Mouse (Mus musculus): ENCODE results near the gene Cpm. TPM values are rescaled to one million over a fixed set of nuclear protein-coding genes. Genes with fewer than 3 reads are reported as not detected.

Gene Cpm
- total and polyA plus RNA-seq, 2 experiments from 2014 or later = 2.3 to 2.4 TPM

DNA sequence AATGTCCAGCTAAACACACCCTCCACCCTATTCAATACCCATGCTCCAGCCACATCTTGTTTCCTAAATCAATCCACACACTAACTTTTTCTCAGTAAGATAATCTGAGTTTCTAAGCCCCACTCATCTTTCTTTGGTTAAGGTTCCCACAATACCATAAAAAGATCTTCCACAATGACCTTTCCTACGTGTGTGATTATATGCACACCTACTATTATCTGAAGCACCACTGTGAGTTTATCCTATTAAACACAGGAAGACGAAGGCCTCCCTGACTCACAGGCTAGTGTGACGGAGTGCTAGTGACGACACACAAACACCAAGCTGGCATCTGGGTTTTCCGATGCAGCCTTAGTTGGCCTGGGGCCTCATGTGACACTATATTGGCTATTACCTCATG, 63.7 kb downstream of the Cpm start:
- H3K27ac ChIP-seq = no peak overlapping the region
- no peaks in the 10 kb centered on the region for H3K27me3 ChIP-seq (ENCODE audit: insufficient read depth, low read length)
- no peak overlapping the region for H3K4me3 ChIP-seq (ENCODE audit: low read length)
- ATAC-seq (no peak), DNase-seq (ENCODE audit: low spot score) (no peak)
- H3K4me2 ChIP-seq (ENCODE audit: low read depth, low read length) = no peak overlapping the region
- peaks cover 72% of the 10 kb centered on the region for H3K36me3 ChIP-seq (ENCODE audit: insufficient read depth, low read length)
- H3K9ac ChIP-seq (replicated peaks; ENCODE audit: low read length) = no peak overlapping the region
- H3K9me3 ChIP-seq (ENCODE audit: low read length) = no peaks in the 10 kb centered on the region
- no peak for TF ChIP-seq CTCF (IDR thresholded peaks at IDR 0.05; ENCODE audit: low read depth)
- WGBS = 96% methylated on average over 5 of the region's 5 CpGs
- no peaks in the 10 kb centered on the region for H3K4me1 ChIP-seq (ENCODE audit: insufficient read depth, low read length)

DNA sequence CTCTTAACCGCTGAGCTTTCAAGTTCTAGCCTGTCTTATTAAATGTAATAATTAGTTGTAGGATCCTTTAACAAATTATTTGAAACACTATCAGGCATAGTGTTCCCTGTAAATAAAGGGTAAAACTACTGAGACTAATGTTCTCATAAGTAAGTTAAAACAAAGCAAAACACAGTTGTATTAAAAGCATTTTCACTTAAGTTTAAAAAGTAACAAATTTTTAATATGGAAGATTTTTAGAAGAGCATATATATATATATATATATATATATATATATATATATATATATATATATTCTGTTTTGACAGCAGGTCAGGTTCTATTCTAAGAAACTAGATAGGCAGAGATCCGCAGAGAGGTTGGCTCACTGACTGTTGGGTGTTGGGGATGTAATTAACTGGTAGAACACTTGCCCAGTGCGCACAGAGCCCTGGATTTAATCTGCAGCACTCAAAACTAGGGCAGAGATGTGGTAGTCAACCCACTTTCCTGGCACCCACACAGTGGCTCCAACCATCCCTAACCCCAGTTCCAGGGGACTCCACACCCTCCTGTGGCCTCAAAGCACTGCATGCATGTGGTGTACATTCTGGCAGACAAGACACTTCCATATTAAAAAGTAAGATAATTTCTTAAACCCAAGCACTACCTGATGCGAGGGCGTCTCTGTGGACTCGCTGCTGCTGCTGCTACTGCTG, 65.1 kb downstream of the Cpm start:
- ATAC-seq = 0 out of 2 replicates have a peak, but pooled peaks have one; percentile 12
- H3K4me1 ChIP-seq (ENCODE audit: insufficient read depth, low read length) = no peaks in the 10 kb centered on the region

DNA sequence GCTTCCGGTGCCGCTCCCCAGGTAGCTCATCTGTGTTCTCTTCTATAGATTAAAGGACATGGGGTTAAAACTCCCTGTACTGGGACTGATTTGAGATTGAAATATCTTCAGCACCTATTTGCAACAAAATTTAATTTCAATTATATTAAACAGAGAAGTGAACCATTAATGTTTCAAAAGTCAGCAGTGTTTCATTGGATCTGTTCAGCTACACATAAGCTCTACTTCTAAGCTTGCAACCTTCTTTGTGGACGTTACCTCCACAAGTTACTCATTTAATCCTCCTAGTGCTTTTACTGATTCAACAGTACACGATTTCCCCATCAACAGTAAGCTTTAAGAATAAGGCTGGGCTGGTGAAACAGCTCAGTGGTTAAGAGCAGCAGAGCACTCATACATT, 65.7 kb downstream of the Cpm start:
- ATAC-seq = no peak
- no peak overlapping the region for H3K9ac ChIP-seq (replicated peaks; ENCODE audit: low read length)
- no peaks in the 10 kb centered on the region for H3K27me3 ChIP-seq (ENCODE audit: insufficient read depth, low read length)
- DNase-seq (ENCODE audit: low spot score) = no peak
- H3K27ac ChIP-seq = no peak overlapping the region
- no peak overlapping the region for H3K4me2 ChIP-seq (ENCODE audit: low read depth, low read length)
- 93% methylated on average over 4 of the region's 4 CpGs for WGBS
- no peaks in the 10 kb centered on the region for H3K9me3 ChIP-seq (ENCODE audit: low read length)
- H3K4me3 ChIP-seq (ENCODE audit: low read length) = no peak overlapping the region
- H3K36me3 ChIP-seq (ENCODE audit: insufficient read depth, low read length) = peaks cover 75% of the 10 kb centered on the region
- TF ChIP-seq CTCF (IDR thresholded peaks at IDR 0.05; ENCODE audit: low read depth) = no peak
- H3K4me1 ChIP-seq (ENCODE audit: insufficient read depth, low read length) = no peaks in the 10 kb centered on the region

More for the DNA sequence above, 65.1 kb downstream of the Cpm start:
- Histone ChIP-seq H3K9me3 (ENCODE audit: low read length) (no peaks in the 10 kb centered on the region), H3K9ac (replicated peaks; ENCODE audit: low read length) (no peak overlapping the region), H3K4me3 (ENCODE audit: low read length) (no peak overlapping the region), H3K27me3 (ENCODE audit: insufficient read depth, low read length) (no peaks in the 10 kb centered on the region), H3K4me2 (ENCODE audit: low read depth, low read length) (no peak overlapping the region), H3K27ac (no peak overlapping the region), H3K36me3 (ENCODE audit: insufficient read depth, low read length) (peaks cover 71% of the 10 kb centered on the region)
- no peak for DNase-seq (ENCODE audit: low spot score)
- TF ChIP-seq CTCF (IDR thresholded peaks at IDR 0.05; ENCODE audit: low read depth) = no peak
- WGBS = 93% methylated on average over 6 of the region's 6 CpGs

DNA sequence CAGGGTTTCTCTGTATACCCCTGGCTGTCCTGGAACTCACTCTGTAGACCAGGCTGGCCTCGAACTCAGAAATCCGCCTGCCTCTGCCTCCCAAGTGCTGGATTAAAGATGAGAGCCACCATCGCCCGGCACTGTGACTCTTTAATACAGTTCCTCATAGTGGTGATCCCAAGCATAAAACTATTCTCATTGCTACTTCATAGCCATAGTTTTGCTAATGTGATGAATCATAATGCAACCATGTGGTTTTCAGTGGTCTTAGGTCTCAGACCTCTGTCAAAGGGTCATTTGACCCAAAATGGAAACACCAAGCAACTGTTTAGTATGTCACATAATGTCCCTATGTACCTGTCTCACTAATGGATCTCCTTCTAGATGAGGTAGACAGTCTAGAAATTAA, 66.3 kb downstream of the Cpm start:
- ATAC-seq (no peak), DNase-seq (ENCODE audit: low spot score) (no peak)
- H3K4me2 ChIP-seq (ENCODE audit: low read depth, low read length) = no peak overlapping the region
- TF ChIP-seq CTCF (IDR thresholded peaks at IDR 0.05; ENCODE audit: low read depth) = no peak
- H3K9me3 ChIP-seq (ENCODE audit: low read length) = no peaks in the 10 kb centered on the region
- H3K27ac ChIP-seq = no peak overlapping the region
- no peak overlapping the region for H3K4me3 ChIP-seq (ENCODE audit: low read length)
- H3K9ac ChIP-seq (replicated peaks; ENCODE audit: low read length) = no peak overlapping the region
- 98% methylated on average over 4 of the region's 4 CpGs for WGBS
- peaks cover 74% of the 10 kb centered on the region for H3K36me3 ChIP-seq (ENCODE audit: insufficient read depth, low read length)
- H3K4me1 ChIP-seq (ENCODE audit: insufficient read depth, low read length) = no peaks in the 10 kb centered on the region
- no peaks in the 10 kb centered on the region for H3K27me3 ChIP-seq (ENCODE audit: insufficient read depth, low read length)

DNA sequence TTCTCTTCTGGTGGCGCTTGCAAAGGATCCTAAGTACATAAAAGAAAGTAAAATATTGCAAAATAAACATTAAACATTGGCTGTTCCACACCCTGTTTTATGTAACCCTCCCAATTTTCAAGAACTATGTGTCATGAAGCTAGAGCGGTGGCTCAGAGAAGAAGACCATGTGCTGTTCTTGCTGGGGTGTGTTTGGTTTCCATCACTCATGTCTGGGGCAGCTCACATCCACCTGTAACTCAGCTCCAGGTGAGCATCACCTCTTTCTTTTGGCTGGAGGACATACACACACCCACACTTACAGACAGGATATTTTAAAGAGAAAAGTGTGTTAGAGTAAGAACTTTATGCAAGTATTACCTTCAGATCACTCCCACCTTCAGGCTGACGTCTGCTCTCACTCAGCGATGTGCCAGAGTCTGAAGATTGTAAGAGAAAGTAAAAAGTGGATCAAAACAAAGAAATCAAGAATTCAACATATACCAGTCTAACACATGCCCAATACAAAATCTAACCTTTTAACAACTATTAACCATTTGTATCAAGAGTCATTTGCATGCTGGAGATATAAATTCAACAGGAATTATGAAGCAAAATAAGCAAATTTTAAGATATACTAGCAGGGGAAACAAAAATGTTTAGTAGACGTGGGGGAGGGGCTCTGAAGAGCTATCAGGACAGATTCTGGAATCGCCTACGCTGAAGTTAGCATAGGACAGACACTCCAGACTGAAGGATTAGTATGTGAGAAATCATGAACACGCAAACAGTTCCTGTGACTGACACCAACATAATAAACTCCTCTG, 66.9 kb downstream of the Cpm start:
- Histone ChIP-seq H3K36me3 (ENCODE audit: insufficient read depth, low read length) (peaks cover 73% of the 10 kb centered on the region), H3K9ac (replicated peaks; ENCODE audit: low read length) (no peak overlapping the region), H3K9me3 (ENCODE audit: low read length) (no peaks in the 10 kb centered on the region), H3K4me3 (ENCODE audit: low read length) (no peak overlapping the region), H3K4me1 (ENCODE audit: insufficient read depth, low read length) (no peaks in the 10 kb centered on the region), H3K27ac (no peak overlapping the region), H3K27me3 (ENCODE audit: insufficient read depth, low read length) (no peaks in the 10 kb centered on the region), H3K4me2 (ENCODE audit: low read depth, low read length) (no peak overlapping the region)
- no peak for TF ChIP-seq CTCF (IDR thresholded peaks at IDR 0.05; ENCODE audit: low read depth)
- WGBS = 92% methylated on average over 8 of the region's 8 CpGs
- ATAC-seq = no peak
- DNase-seq (ENCODE audit: low spot score) = no peak

DNA sequence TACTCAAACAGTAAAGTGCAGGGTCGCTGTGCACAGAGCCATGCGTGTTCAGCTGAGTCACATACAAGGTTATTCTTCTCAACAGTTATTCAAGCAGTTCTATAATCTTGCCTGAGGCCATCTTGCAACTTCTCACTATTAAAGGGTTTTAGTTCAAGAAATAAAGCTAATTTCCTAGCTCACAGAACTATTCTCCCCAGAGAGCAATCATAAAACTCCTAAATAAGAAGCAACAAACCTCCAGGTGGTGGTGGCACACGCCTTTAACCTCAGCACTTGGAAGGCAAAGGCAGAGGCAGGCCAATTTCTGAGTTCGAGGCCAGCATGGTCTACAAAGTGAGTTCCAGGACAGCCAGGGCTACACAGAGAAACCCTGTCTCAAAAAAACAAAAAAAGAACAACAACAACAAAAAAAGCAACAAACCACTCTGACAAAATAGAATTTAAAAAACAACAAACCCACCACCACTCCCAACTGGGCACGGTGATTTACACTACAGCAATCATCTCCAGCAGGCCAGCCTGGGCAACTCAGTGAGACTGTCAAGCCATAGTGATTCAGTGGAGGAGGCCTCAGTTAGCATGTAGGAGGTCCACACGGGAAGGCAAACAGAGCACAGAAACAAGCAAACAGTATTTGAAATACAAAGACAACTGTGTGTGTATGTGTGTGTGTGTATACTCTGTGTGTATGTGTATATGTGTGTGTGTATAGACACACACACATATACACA, 67.7 kb downstream of the Cpm start:
- Histone ChIP-seq H3K4me2 (ENCODE audit: low read depth, low read length) (no peak overlapping the region), H3K36me3 (ENCODE audit: insufficient read depth, low read length) (peaks cover 74% of the 10 kb centered on the region), H3K27me3 (ENCODE audit: insufficient read depth, low read length) (no peaks in the 10 kb centered on the region), H3K9me3 (ENCODE audit: low read length) (no peaks in the 10 kb centered on the region), H3K27ac (no peak overlapping the region), H3K4me1 (ENCODE audit: insufficient read depth, low read length) (no peaks in the 10 kb centered on the region), H3K9ac (replicated peaks; ENCODE audit: low read length) (no peak overlapping the region), H3K4me3 (ENCODE audit: low read length) (no peak overlapping the region)
- no peak for ATAC-seq
- WGBS = 97% methylated on average over 6 of the region's 6 CpGs
- no peak for DNase-seq (ENCODE audit: low spot score)
- no peak for TF ChIP-seq CTCF (IDR thresholded peaks at IDR 0.05; ENCODE audit: low read depth)

All from hindbrain, postnatal 0 days (tissue).